Mouse (Mus musculus) heart, embryonic 12.5 days (tissue): ENCODE measurements around the gene C4b. TPM values are rescaled to one million over a fixed set of nuclear protein-coding genes. Genes with fewer than 3 reads are reported as not detected.

Experiments used
- ATAC-seq: fragments of 200-750 bp; cut with Nextera tagmentation; 2 replicates; pipeline ENCODE4 v1.8.0; 2017; ENCODE audit warnings: moderate TSS enrichment, moderate library complexity; ENCODE audit not compliant: insufficient number of reproducible peaks, low FRiP score
- H3K27ac ChIP-seq: fragments of 300-500 bp; sonication (generic); 2 replicates; pipeline ENCODE4 v1.5.1; 2016; ENCODE audit warnings: mild to moderate bottlenecking, moderate library complexity; ENCODE audit not compliant: poor library complexity, severe bottlenecking
- H3K27me3 ChIP-seq: fragments of 300-500 bp; sonication (generic); replicated peaks from 2 replicates; pipeline ENCODE4 v1.6.1; 2016; ENCODE audit warnings: mild to moderate bottlenecking, moderate library complexity
- H3K36me3 ChIP-seq: fragments of 300-500 bp; sonication (generic); 2 replicates; pipeline ENCODE4 v1.6.1; 2016; ENCODE audit warnings: mild to moderate bottlenecking, moderate library complexity
- H3K4me1 ChIP-seq: fragments of 300-500 bp; sonication (generic); replicated peaks from 2 replicates; pipeline ENCODE4 v1.6.1; 2016; ENCODE audit warnings: mild to moderate bottlenecking
- H3K4me2 ChIP-seq: fragments of 300-500 bp; sonication (generic); 2 replicates; pipeline ENCODE4 v1.6.1; 2016; ENCODE audit warnings: mild to moderate bottlenecking, moderate library complexity
- H3K4me3 ChIP-seq: fragments of 300-500 bp; sonication (generic); 2 replicates; pipeline ENCODE4 v1.5.1; 2016; ENCODE audit warnings: mild to moderate bottlenecking
- H3K9ac ChIP-seq: fragments of 300-500 bp; sonication (generic); 2 replicates; pipeline ENCODE4 v1.6.1; 2016; ENCODE audit warnings: mild to moderate bottlenecking, moderate library complexity
- H3K9me3 ChIP-seq: fragments of 300-500 bp; sonication (generic); replicated peaks from 2 replicates; pipeline ENCODE4 v1.6.1; 2016; ENCODE audit warnings: mild to moderate bottlenecking, moderate library complexity
- WGBS: fragments of 180-500 bp; shearing (Covaris S2); methylation state at CpG from one replicate; pipeline ENCODE4 v1.1.7; 2016; 5-methylcytosine and 5-hydroxymethylcytosine counted together
- microRNA-seq: library from miRNA; unstranded; fragments of <30 nt; microRNA quantifications from one replicate; pipeline ENCODE4, GENCODE M21; 2017
- polyA plus RNA-seq: library from polyadenylated mRNA; unstranded; fragments of >200 nt; fragmentation: Nextera tagmentation; extraction: Ambion mirVana; gene quantifications from 2 replicates; pipeline ENCODE4 v1.2.1, GENCODE M21; 2016

The C4b gene
- polyA plus RNA-seq, 1 experiment from 2014 or later: 0.15 TPM

GRCm38 (mm10) chr17:34681132-34681571, 62.5 kb downstream of the C4b start:
- ATAC-seq: no peak
- 0 out of 2 replicates have a peak overlapping the region, but pooled peaks have one; percentile 9 for H3K4me2 ChIP-seq
- H3K36me3 ChIP-seq: no peaks in the 10 kb centered on the region
- no peak overlapping the region for H3K9ac ChIP-seq
- H3K27ac ChIP-seq: no peak overlapping the region
- H3K4me1 ChIP-seq: peaks cover 39% of the 10 kb centered on the region
- 62% methylated on average over 17 of the region's 17 CpGs for WGBS
- no peaks in the 10 kb centered on the region for H3K9me3 ChIP-seq
- H3K4me3 ChIP-seq: no peak overlapping the region
- peaks cover 37% of the 10 kb centered on the region for H3K27me3 ChIP-seq

GRCm38 (mm10) chr17:34680621-34681020, 63.1 kb downstream of the C4b start:
- H3K4me2 ChIP-seq: no peak overlapping the region
- H3K9me3 ChIP-seq: no peaks in the 10 kb centered on the region
- H3K27me3 ChIP-seq: peaks cover 37% of the 10 kb centered on the region
- H3K4me1 ChIP-seq: peaks cover 44% of the 10 kb centered on the region
- H3K36me3 ChIP-seq: no peaks in the 10 kb centered on the region
- no peak overlapping the region for H3K4me3 ChIP-seq
- no peak overlapping the region for H3K27ac ChIP-seq
- ATAC-seq: no peak
- 83% methylated on average over 4 of the region's 4 CpGs for WGBS
- H3K9ac ChIP-seq: no peak overlapping the region

DNA sequence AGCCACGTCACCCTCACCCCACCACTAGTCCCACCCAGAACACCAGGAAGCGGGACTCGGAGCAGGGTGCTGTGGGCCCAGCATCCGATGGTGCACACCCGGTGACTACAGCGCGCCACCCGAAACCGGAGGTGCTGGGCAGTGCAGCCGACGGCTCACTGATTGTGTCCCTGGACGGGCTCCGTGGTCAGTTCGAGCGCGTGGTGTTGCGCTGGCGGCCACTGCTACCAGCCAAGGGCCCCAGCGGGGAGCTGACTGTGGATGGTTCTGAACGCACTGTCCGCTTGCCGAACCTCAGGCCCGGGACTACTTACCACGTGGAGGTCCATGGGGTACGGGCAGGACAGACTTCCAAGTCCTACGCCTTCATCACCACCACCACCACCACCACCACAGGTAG, 63.5 kb downstream of the C4b start:
- H3K4me1 ChIP-seq: peaks cover 44% of the 10 kb centered on the region
- WGBS: 77% methylated on average over 26 of the region's 26 CpGs
- no peak overlapping the region for H3K4me2 ChIP-seq
- H3K27me3 ChIP-seq: peaks cover 37% of the 10 kb centered on the region
- H3K9ac ChIP-seq: no peak overlapping the region
- no peak overlapping the region for H3K4me3 ChIP-seq
- H3K36me3 ChIP-seq: no peaks in the 10 kb centered on the region
- ATAC-seq: no peak
- no peaks in the 10 kb centered on the region for H3K9me3 ChIP-seq
- H3K27ac ChIP-seq: no peak overlapping the region

Small RNA genes within 50 kb of the gene (microRNA-seq; reads per million reads assigned to microRNA genes)
- gene Gm27471: not detected

Other genes with a start within 250 kb of the C4b start
- not detected in 2 replicates for gene Btnl6, start 226.5 kb downstream of the C4b start, polyA plus RNA-seq
- 5.7 and 6.5 TPM in 2 replicates for gene Notch4, start 179.6 kb downstream of the C4b start, polyA plus RNA-seq
- gene Gpsm3, start 154.1 kb downstream of the C4b start, polyA plus RNA-seq: 4.4 and 4.6 TPM in 2 replicates
- gene Pbx2, start 152.6 kb downstream of the C4b start, polyA plus RNA-seq: 13.0 and 13.2 TPM in 2 replicates
- gene Ager, start 146.0 kb downstream of the C4b start, polyA plus RNA-seq: 3.8 TPM in 2 replicates
- gene Rnf5, start 140.2 kb downstream of the C4b start, polyA plus RNA-seq: 123 and 126 TPM in 2 replicates
- 52.5 and 52.8 TPM in 2 replicates for gene Agpat1, start 139.6 kb downstream of the C4b start, polyA plus RNA-seq
- gene Egfl8, start 127.9 kb downstream of the C4b start, polyA plus RNA-seq: 0.30 and 0.57 TPM in 2 replicates
- gene Ppt2, start 115.4 kb downstream of the C4b start, polyA plus RNA-seq: 28.9 TPM in 2 replicates
- 0.17 TPM in 1 of 2 replicates, not detected in the other for gene Prrt1, start 114.3 kb downstream of the C4b start, polyA plus RNA-seq
- 10.2 and 11.1 TPM in 2 replicates for gene Fkbpl, start 99.1 kb downstream of the C4b start, polyA plus RNA-seq
- gene Atf6b, start 96.7 kb downstream of the C4b start, polyA plus RNA-seq: 63.2 and 67.0 TPM in 2 replicates
- gene Tnxb, start 73.3 kb downstream of the C4b start, polyA plus RNA-seq: 0.77 and 0.98 TPM in 2 replicates
- gene Cyp21a1, start 60.7 kb upstream of the C4b start, polyA plus RNA-seq: 0.15 TPM in 1 of 2 replicates, not detected in the other
- 18.2 and 19.6 TPM in 2 replicates for gene Stk19, start 93.1 kb upstream of the C4b start, polyA plus RNA-seq
- 37.2 and 39.9 TPM in 2 replicates for gene Dxo, start 93.1 kb upstream of the C4b start, polyA plus RNA-seq
- gene Skiv2l, start 106.3 kb upstream of the C4b start, polyA plus RNA-seq: 35.3 and 39.5 TPM in 2 replicates
- 73.7 and 81.3 TPM in 2 replicates for gene Nelfe, start 106.5 kb upstream of the C4b start, polyA plus RNA-seq
- gene Cfb, start 118.6 kb upstream of the C4b start, polyA plus RNA-seq: 1.1 and 2.2 TPM in 2 replicates
- 2.6 and 2.8 TPM in 2 replicates for gene Zbtb12, start 135.6 kb upstream of the C4b start, polyA plus RNA-seq
- not detected in 2 replicates for gene Gm20547, start 138.2 kb upstream of the C4b start, polyA plus RNA-seq
- 0.24 and 0.35 TPM in 2 replicates for gene C2, start 154.4 kb upstream of the C4b start, polyA plus RNA-seq
- 49.1 and 51.6 TPM in 2 replicates for gene Ehmt2, start 154.6 kb upstream of the C4b start, polyA plus RNA-seq
- gene Slc44a4, start 170.6 kb upstream of the C4b start, polyA plus RNA-seq: 0.08 TPM in 1 of 2 replicates, not detected in the other
- gene Neu1, start 187.4 kb upstream of the C4b start, polyA plus RNA-seq: 20.8 and 21.5 TPM in 2 replicates
- gene Hspa1b, start 215.4 kb upstream of the C4b start, polyA plus RNA-seq: 0.12 and 0.13 TPM in 2 replicates
- not detected in 2 replicates for gene Gm20481, start 226.0 kb upstream of the C4b start, polyA plus RNA-seq
- 6.2 and 6.4 TPM in 2 replicates for gene Hspa1a, start 228.3 kb upstream of the C4b start, polyA plus RNA-seq
- 2.9 and 3.1 TPM in 2 replicates for gene Hspa1l, start 228.8 kb upstream of the C4b start, polyA plus RNA-seq
- 143 and 145 TPM in 2 replicates for gene Lsm2, start 238.0 kb upstream of the C4b start, polyA plus RNA-seq